Mouse (Mus musculus) kidney, adult 2 months (tissue): Measurements from ENCODE around the gene Rgs16.

Experiments
- CTCF ChIP-seq: fragments of 200-500 bp; conservative IDR thresholded peaks from 2 replicates; pipeline ENCODE4 v1.5.1; 2011; ENCODE audit warnings: low read depth, mild to moderate bottlenecking, control low read depth, low read length, moderate library complexity, mixed read lengths; ENCODE audit not compliant: insufficient read depth, insufficient read length
- POLR2A ChIP-seq: fragments of 200-500 bp; IDR thresholded peaks from one replicate; pipeline ENCODE4 v1.6.1; 2011; ENCODE audit warnings: low read depth, low read length, control low read depth

DNA sequence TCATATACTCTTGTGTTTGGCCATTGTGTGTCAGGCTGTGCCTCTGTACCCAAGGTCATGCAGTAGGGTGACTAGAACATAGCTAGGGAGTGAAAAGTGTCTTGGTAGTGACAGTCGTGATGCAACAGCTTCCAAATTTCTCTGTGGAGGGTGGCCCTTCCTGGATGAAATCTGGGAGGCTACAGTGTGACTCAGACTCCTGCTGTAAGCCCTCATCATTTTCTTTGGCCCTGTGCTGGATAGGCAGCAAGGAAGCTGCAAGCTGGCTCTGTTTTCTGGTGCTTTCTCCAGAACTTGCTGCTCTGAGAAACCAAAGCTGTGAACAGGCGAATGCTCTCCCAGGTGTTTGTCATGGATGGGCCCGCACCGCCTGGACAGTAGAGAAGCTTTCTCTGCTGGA is 43.6 kb upstream of the Rgs16 start:
- TF ChIP-seq CTCF (no peak), POLR2A (no peak)
